Mouse (Mus musculus) cerebellum, postnatal 10 days (tissue): ENCODE measurements at regions not wholly inside any gene's neighbourhood (a gene's known extent, or its start where the extent isn't known, plus 50 kb on each side); places are given as distances from the start of the nearest gene placed in this dataset.
A peak's percentile ranks its signal among the peaks of the same experiment; 100 is the strongest.
"Not testable (repeated sequence)": the region's sequence is repeated elsewhere in the genome, so short reads cannot be mapped to it uniquely, and the experiment has no call there.

Source experiments
- DNase-seq, 2 experiments: peaks; one replicate each; pipeline ENCODE4 v3.0.0; 2021; ENCODE audit warnings: mixed read lengths in 2 of 2

GRCm38 (mm10) chr14:108828668-108829067 lies 85.3 kb downstream of the Slitrk1 start:
- DNase-seq: no peak

GRCm38 (mm10) chr14:108821539-108821938 lies 92.4 kb downstream of the Slitrk1 start:
- no peak for DNase-seq

- no peak for DNase-seq
Observed at GRCm38 (mm10) chr14:108819370-108819769, 94.6 kb downstream of the Slitrk1 start.

GRCm38 (mm10) chr14:108805394-108805982 lies 108.5 kb downstream of the Slitrk1 start:
- DNase-seq: peak; percentile 14 to 16

- DNase-seq: no peak
Observed at GRCm38 (mm10) chr14:108798884-108799283, 115.1 kb downstream of the Slitrk1 start.

- DNase-seq: no peak
Observed at GRCm38 (mm10) chr14:108792445-108792844, 121.5 kb downstream of the Slitrk1 start.

GRCm38 (mm10) chr14:108791296-108791695 lies 122.7 kb downstream of the Slitrk1 start:
- DNase-seq: peak; percentile 47 to 54

- DNase-seq: no peak
Observed at GRCm38 (mm10) chr14:108748730-108749129, 165.2 kb downstream of the Slitrk1 start.

- no peak for DNase-seq
Observed at GRCm38 (mm10) chr14:108711811-108712210, 202.1 kb downstream of the Slitrk1 start.

GRCm38 (mm10) chr14:108709101-108709631 lies 204.8 kb downstream of the Slitrk1 start:
- no peak for DNase-seq

- not testable (repeated sequence) for DNase-seq
Observed at GRCm38 (mm10) chr14:108704662-108705061, 209.3 kb downstream of the Slitrk1 start.

- DNase-seq: no peak
Observed at GRCm38 (mm10) chr14:108664864-108665263, 249.1 kb downstream of the Slitrk1 start.

- DNase-seq: no peak
Observed at GRCm38 (mm10) chr14:108638291-108638690, 275.7 kb downstream of the Slitrk1 start.

- no peak for DNase-seq
Observed at GRCm38 (mm10) chr14:108635266-108635665, 278.7 kb downstream of the Slitrk1 start.

- no peak for DNase-seq
Observed at GRCm38 (mm10) chr14:108610028-108610427, 303.9 kb downstream of the Slitrk1 start.
